Mouse (Mus musculus) CH12.LX (cell line): ENCODE results near the gene Cidec. TPM values are rescaled to one million over a fixed set of nuclear protein-coding genes. Genes with fewer than 3 reads are reported as not detected.

Experiments used
- DNase-seq: peaks from one replicate; pipeline ENCODE4 v3.0.0-alpha.2; 2013; ENCODE audit errors: extremely low read depth
- H3K27ac ChIP-seq: 2 replicates; pipeline ENCODE4 v1.5.1; 2012; ENCODE audit warnings: low read depth, mild to moderate bottlenecking, control low read depth, moderate library complexity; ENCODE audit not compliant: insufficient read depth
- H3K27me3 ChIP-seq: replicated peaks from 2 replicates; pipeline ENCODE3; 2012; ENCODE audit warnings: inconsistent platforms
- H3K36me3 ChIP-seq, 2 experiments: replicated peaks in 1 of 2; 2 replicates each; pipeline versions ENCODE3 to v1.6.1; 2012; ENCODE audit warnings: inconsistent platforms in 1 of 2, low read length in 1 of 2, mild to moderate bottlenecking in 1 of 2, mixed read lengths in 1 of 2, moderate library complexity in 1 of 2; ENCODE audit not compliant: control insufficient read depth in 1 of 2, insufficient read depth in 1 of 2
- H3K4me1 ChIP-seq, 2 experiments: 2 replicates each; pipeline ENCODE4 v1.6.1; 2012; ENCODE audit warnings: inconsistent platforms in 1 of 2, moderate library complexity in 1 of 2; ENCODE audit not compliant: insufficient read depth in 2 of 2, control insufficient read depth in 1 of 2
- H3K4me2 ChIP-seq: 2 replicates; pipeline ENCODE4 v1.6.1; 2012; ENCODE audit warnings: low read depth, mild to moderate bottlenecking, control low read depth; ENCODE audit not compliant: poor library complexity, insufficient read depth, severe bottlenecking
- H3K4me3 ChIP-seq, 3 experiments: fragments of 150-350 bp in 1 of 3; sonication (generic) in 1 of 3; replicated peaks in 1 of 3; 2 replicates each; pipeline versions ENCODE3 to v1.5.1; 2011 to 2012; ENCODE audit warnings: low read depth in 2 of 3, low read length in 2 of 3, mild to moderate bottlenecking in 2 of 3, moderate library complexity in 2 of 3, control low read depth in 1 of 3, improper control_type of control experiment in 1 of 3, inconsistent platforms in 1 of 3, mixed read lengths in 1 of 3; ENCODE audit not compliant: poor library complexity in 1 of 3
- H3K79me2 ChIP-seq: replicated peaks from 2 replicates; pipeline ENCODE4 v1.6.1; 2012; ENCODE audit warnings: mild to moderate bottlenecking, moderate library complexity; ENCODE audit not compliant: control insufficient read depth, poor library complexity, insufficient read depth, severe bottlenecking; ENCODE audit errors: extremely low read depth
- H3K9ac ChIP-seq: 2 replicates; pipeline ENCODE4 v1.6.1; 2012; ENCODE audit warnings: low read depth, mild to moderate bottlenecking, control low read depth, moderate library complexity; ENCODE audit not compliant: insufficient read depth
- H3K9me3 ChIP-seq: replicated peaks from 2 replicates; pipeline ENCODE3; 2012; ENCODE audit warnings: low read length, inconsistent platforms, mixed read lengths
- BHLHE40 ChIP-seq: IDR thresholded peaks from 2 replicates; pipeline ENCODE4 v1.6.1; 2011; ENCODE audit warnings: mild to moderate bottlenecking, low read depth, low read length, improper control_type of control experiment
- CHD1 ChIP-seq: IDR thresholded peaks from 2 replicates; pipeline ENCODE4 v1.6.1; 2012; ENCODE audit warnings: low read depth, low read length, improper control_type of control experiment, inconsistent platforms
- CHD2 ChIP-seq: IDR thresholded peaks from 2 replicates; pipeline ENCODE4 v1.6.1; 2011; ENCODE audit warnings: low read length, improper control_type of control experiment
- E2F4 ChIP-seq: IDR thresholded peaks from 2 replicates; pipeline ENCODE4 v1.6.1; 2011; ENCODE audit warnings: low read depth, low read length, improper control_type of control experiment; ENCODE audit not compliant: insufficient replicate concordance
- EP300 ChIP-seq: IDR thresholded peaks from 2 replicates; pipeline ENCODE4 v1.6.1; 2011; ENCODE audit warnings: low read length, improper control_type of control experiment
- ETS1 ChIP-seq: conservative IDR thresholded peaks from 2 replicates; pipeline ENCODE4 v1.6.1; 2012; ENCODE audit warnings: low read depth, mild to moderate bottlenecking, inconsistent platforms, low read length, improper control_type of control experiment, moderate library complexity
- HCFC1 ChIP-seq: IDR thresholded peaks from 2 replicates; pipeline ENCODE4 v1.6.1; 2012; ENCODE audit warnings: low read depth, mild to moderate bottlenecking, inconsistent platforms, low read length, improper control_type of control experiment
- IRF4 ChIP-seq: IDR thresholded peaks from 2 replicates; pipeline ENCODE4 v1.6.1; 2014; ENCODE audit warnings: low read depth, mild to moderate bottlenecking, inconsistent platforms, low read length, improper control_type of control experiment
- JUND ChIP-seq: conservative IDR thresholded peaks from 2 replicates; pipeline ENCODE4 v1.6.1; 2011; ENCODE audit warnings: low read depth, low read length, improper control_type of control experiment
- MAFK ChIP-seq: IDR thresholded peaks from 2 replicates; pipeline ENCODE4 v1.6.1; 2011; ENCODE audit warnings: low read length, improper control_type of control experiment; ENCODE audit not compliant: insufficient replicate concordance
- MAZ ChIP-seq: IDR thresholded peaks from 2 replicates; pipeline ENCODE4 v1.6.1; 2012; ENCODE audit warnings: low read depth, mild to moderate bottlenecking, inconsistent platforms, low read length, improper control_type of control experiment, moderate library complexity
- MXI1 ChIP-seq: IDR thresholded peaks from 2 replicates; pipeline ENCODE4 v1.6.1; 2011; ENCODE audit warnings: mild to moderate bottlenecking, low read depth, low read length, improper control_type of control experiment
- NRF1 ChIP-seq: IDR thresholded peaks from 2 replicates; pipeline ENCODE4 v1.6.1; 2014; ENCODE audit warnings: low read depth, mild to moderate bottlenecking, inconsistent platforms, low read length, improper control_type of control experiment, moderate library complexity
- PAX5 ChIP-seq: IDR thresholded peaks from 2 replicates; pipeline ENCODE4 v1.6.1; 2012; ENCODE audit warnings: low read length, inconsistent platforms, mixed read lengths
- RAD21 ChIP-seq: IDR thresholded peaks from 2 replicates; pipeline ENCODE4 v1.6.1; 2011; ENCODE audit warnings: low read depth, mild to moderate bottlenecking, low read length, improper control_type of control experiment, moderate library complexity
- TBP ChIP-seq: conservative IDR thresholded peaks from 2 replicates; pipeline ENCODE4 v1.6.1; 2011; ENCODE audit warnings: low read depth, low read length, improper control_type of control experiment
- TCF12 ChIP-seq: IDR thresholded peaks from 2 replicates; pipeline ENCODE4 v1.6.1; 2014; ENCODE audit warnings: low read depth, mild to moderate bottlenecking, inconsistent platforms, low read length, improper control_type of control experiment
- USF1 ChIP-seq: IDR thresholded peaks from 2 replicates; pipeline ENCODE4 v1.6.1; 2014; ENCODE audit warnings: low read depth, mild to moderate bottlenecking, inconsistent platforms, low read length, improper control_type of control experiment
- ZC3H11A ChIP-seq: IDR thresholded peaks from 2 replicates; pipeline ENCODE4 v1.6.1; 2012; ENCODE audit warnings: low read depth, mild to moderate bottlenecking, inconsistent platforms, low read length, improper control_type of control experiment
- ZKSCAN1 ChIP-seq: IDR thresholded peaks from 2 replicates; pipeline ENCODE4 v1.6.1; 2012; ENCODE audit warnings: low read depth, inconsistent platforms, low read length, improper control_type of control experiment, borderline replicate concordance
- ZMIZ1 ChIP-seq: IDR thresholded peaks from 2 replicates; pipeline ENCODE4 v1.6.1; 2012; ENCODE audit warnings: low read depth, mild to moderate bottlenecking, inconsistent platforms, low read length, improper control_type of control experiment
- ZNF384 ChIP-seq: IDR thresholded peaks from 2 replicates; pipeline ENCODE4 v1.6.1; 2012; ENCODE audit warnings: low read depth, low read length, improper control_type of control experiment, inconsistent platforms
- dilution Hi-C: fragments of 300-500 bp; cut with MboI; formaldehyde crosslinking; loops from 2 replicates; pipeline ENCODE4 v1.14.3; 2020; ENCODE audit warnings: low sequenced_read_pairs; ENCODE audit not compliant: extremely low pct_unique_long_range_greater_than_20kb, extremely low pct_ligation_motif_present
- in situ Hi-C: fragments of 300-500 bp; cut with MboI; formaldehyde crosslinking; loops from 3 replicates; pipeline ENCODE4 v1.14.3; 2019; ENCODE audit warnings: low sequenced_read_pairs, low pct_ligation_motif_present, low pct_unique_long_range_greater_than_20kb, mixed read lengths
- polyA plus RNA-seq: library from polyadenylated mRNA; unstranded; fragments of >175 nt; gene quantifications from 2 replicates; pipeline ENCODE4 v1.2.1, GENCODE M21; 2012; ENCODE audit warnings: low read depth; ENCODE audit not compliant: insufficient read length
- total RNA-seq, 2 experiments: library from RNA; depleted of rRNA; stranded (reverse); fragments of 300-350 nt in 1 of 2; fragments of >200 nt in 1 of 2; gene quantifications; 2 replicates each; pipeline ENCODE4 v1.2.3; 2012 to 2014

The Cidec gene
- total and polyA plus RNA-seq, 3 experiments = not detected

DNA sequence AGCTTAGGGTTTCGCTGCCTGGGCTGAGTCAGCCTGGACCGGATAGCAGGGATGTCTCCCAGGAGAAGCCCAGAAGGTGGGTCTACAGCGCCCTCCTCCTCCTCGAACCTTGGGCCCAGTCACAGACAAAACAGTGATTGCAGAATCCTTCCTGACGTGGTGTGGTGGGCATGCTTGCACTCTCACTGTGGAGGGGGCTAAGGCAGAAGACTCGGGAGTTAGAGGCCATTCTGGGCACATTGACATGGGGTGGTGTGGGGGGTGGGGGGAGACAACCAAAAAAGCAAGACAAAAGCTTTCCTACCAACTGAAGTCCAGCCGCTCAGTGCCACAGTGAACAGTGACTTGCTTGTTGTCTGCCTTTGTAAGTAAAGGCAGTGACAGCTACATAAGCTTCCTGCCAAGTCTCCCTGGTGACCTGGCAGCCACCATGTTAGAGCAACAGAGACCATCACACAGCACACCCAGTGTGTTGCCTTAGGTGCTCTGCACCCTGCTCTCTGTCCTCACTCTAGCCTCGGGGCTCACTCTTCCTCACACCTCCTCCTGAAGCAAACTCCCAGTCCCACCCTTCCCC is 51.1 kb downstream of the Cidec start:
- H3K79me2 ChIP-seq = peaks cover 29% of the 10 kb centered on the region
- DNase-seq = no peak
- peaks cover 74 to 93% of the 10 kb centered on the region in 2 experiments for H3K36me3 ChIP-seq
- in situ Hi-C loops = no loop called here
- H3K9ac ChIP-seq = no peak overlapping the region
- dilution Hi-C loops = no loop called here
- H3K4me1 ChIP-seq = peaks cover 8 to 23% of the 10 kb centered on the region in 2 experiments; a peak in 3 of 4 replicates
- TF ChIP-seq PAX5 (no peak), MXI1 (no peak), ZNF384 (no peak), IRF4 (no peak), JUND (no peak), ZKSCAN1 (no peak), ZMIZ1 (no peak), ZC3H11A (no peak), TBP (no peak), CHD2 (no peak), TCF12 (no peak), CHD1 (no peak), BHLHE40 (no peak), MAZ (no peak), E2F4 (no peak), NRF1 (no peak), EP300 (no peak), USF1 (no peak)
- no peak overlapping the region for H3K4me3 ChIP-seq
- no peaks in the 10 kb centered on the region for H3K9me3 ChIP-seq
- no peak overlapping the region for H3K4me2 ChIP-seq
- H3K27ac ChIP-seq = no peak overlapping the region
- H3K27me3 ChIP-seq = no peaks in the 10 kb centered on the region

GRCm38 (mm10) chr6:113380480-113380879 is 55.1 kb downstream of the Cidec start:
- Histone ChIP-seq H3K9ac (no peak overlapping the region), H3K4me2 (no peak overlapping the region; the same call in 1 of the 2 replicates), H3K4me3 (no peak overlapping the region), H3K4me1 (peaks cover 8 to 28% of the 10 kb centered on the region in 2 experiments; a peak in 3 of 4 replicates), H3K79me2 (peaks cover 42% of the 10 kb centered on the region), H3K9me3 (no peaks in the 10 kb centered on the region), H3K27ac (no peak overlapping the region), H3K36me3 (peaks cover 46 to 60% of the 10 kb centered on the region in 2 experiments), H3K27me3 (no peaks in the 10 kb centered on the region)
- DNase-seq = no peak
- dilution Hi-C loops = no loop called here
- TF ChIP-seq PAX5 (no peak), ETS1 (no peak), JUND (no peak), MAZ (no peak), ZKSCAN1 (no peak), ZC3H11A (no peak), MAFK (no peak), ZMIZ1 (no peak), BHLHE40 (no peak), HCFC1 (no peak), RAD21 (no peak)
- in situ Hi-C loops = no loop called here
